Mouse (Mus musculus) MEL (cell line): ENCODE measurements at regions not wholly inside any gene's neighbourhood (a gene's known extent, or its start where the extent isn't known, plus 50 kb on each side); places are given as distances from the start of the nearest gene placed in this dataset.

Source experiments
- DNase-seq: peaks from one replicate; pipeline ENCODE4 v3.0.0; 2011; ENCODE audit warnings: low read depth, low spot score
- H3K27ac ChIP-seq: 2 replicates; pipeline ENCODE4 v1.5.1; 2012; ENCODE audit warnings: low read depth, mild to moderate bottlenecking, control low read depth, low read length, moderate library complexity; ENCODE audit not compliant: control insufficient read depth
- H3K27me3 ChIP-seq, 2 experiments: fragments of 150-350 bp in 1 of 2; sonication (generic) in 1 of 2; 2 replicates each; pipeline ENCODE4 v1.6.1; 2012; ENCODE audit warnings: low read length in 2 of 2, mild to moderate bottlenecking in 2 of 2, improper control_type of control experiment in 1 of 2, moderate library complexity in 1 of 2; ENCODE audit not compliant: insufficient read depth in 2 of 2, control insufficient read depth in 1 of 2
- H3K36me3 ChIP-seq, 2 experiments: 2 replicates each; pipeline ENCODE4 v1.6.1; 2012 to 2014; ENCODE audit warnings: low read length in 2 of 2, improper control_type of control experiment in 1 of 2, inconsistent platforms in 1 of 2, mild to moderate bottlenecking in 1 of 2; ENCODE audit not compliant: insufficient read depth in 2 of 2, control insufficient read depth in 1 of 2
- H3K4me1 ChIP-seq, 2 experiments: fragments of 150-350 bp in 1 of 2; sonication (generic) in 1 of 2; 2 replicates each; pipeline ENCODE4 v1.6.1; 2012; ENCODE audit warnings: low read length in 2 of 2, improper control_type of control experiment in 1 of 2, mild to moderate bottlenecking in 1 of 2; ENCODE audit not compliant: insufficient read depth in 2 of 2, control insufficient read depth in 1 of 2
- H3K4me3 ChIP-seq, 2 experiments: fragments of 150-350 bp in 1 of 2; sonication (generic) in 1 of 2; 2 replicates each; pipeline ENCODE4 v1.5.1; 2012; ENCODE audit warnings: low read depth in 2 of 2, low read length in 2 of 2, mild to moderate bottlenecking in 2 of 2, moderate library complexity in 2 of 2, control low read depth in 1 of 2, improper control_type of control experiment in 1 of 2; ENCODE audit not compliant: control insufficient read depth in 1 of 2, insufficient read depth in 1 of 2
- H3K79me2 ChIP-seq: 2 replicates; pipeline ENCODE4 v1.6.1; 2012; ENCODE audit warnings: mild to moderate bottlenecking, low read length, moderate library complexity; ENCODE audit not compliant: control insufficient read depth, poor library complexity, insufficient read depth
- H3K9ac ChIP-seq: 2 replicates; pipeline ENCODE4 v1.6.1; 2012; ENCODE audit warnings: low read depth, mild to moderate bottlenecking, control low read depth, low read length, moderate library complexity; ENCODE audit not compliant: control insufficient read depth, poor library complexity, severe bottlenecking
- H3K9me3 ChIP-seq: fragments of 150-350 bp; sonication (generic); replicated peaks from 2 replicates; pipeline ENCODE4 v1.6.1; 2012; ENCODE audit warnings: mild to moderate bottlenecking, low read length, improper control_type of control experiment, moderate library complexity; ENCODE audit not compliant: insufficient read depth
- CHD1 ChIP-seq: IDR thresholded peaks from 2 replicates; pipeline ENCODE4 v1.6.1; 2012; ENCODE audit warnings: low read depth, mild to moderate bottlenecking, inconsistent platforms, low read length, improper control_type of control experiment
- CTCF ChIP-seq, 3 experiments: IDR thresholded peaks in 2 of 3; conservative IDR thresholded peaks in 1 of 3; 2 replicates each; pipeline ENCODE4 v1.5.1; 2011 to 2012; ENCODE audit warnings: low read length in 3 of 3, low read depth in 2 of 3, mild to moderate bottlenecking in 2 of 3, improper control_type of control experiment in 1 of 3, inconsistent platforms in 1 of 3, mixed read lengths in 1 of 3, moderate library complexity in 1 of 3; ENCODE audit not compliant: control insufficient read depth in 1 of 3, insufficient read depth in 1 of 3, poor library complexity in 1 of 3, severe bottlenecking in 1 of 3
- E2F4 ChIP-seq: IDR thresholded peaks from 2 replicates; pipeline ENCODE4 v1.6.1; 2011; ENCODE audit warnings: low read depth, low read length, improper control_type of control experiment, borderline replicate concordance
- ELF1 ChIP-seq: IDR thresholded peaks from 2 replicates; pipeline ENCODE4 v1.6.1; 2014; ENCODE audit warnings: low read depth, mild to moderate bottlenecking, inconsistent platforms, low read length, improper control_type of control experiment, moderate library complexity
- EP300 ChIP-seq, 2 experiments: IDR thresholded peaks; 2 replicates each; pipeline ENCODE4 v1.6.1; 2011; ENCODE audit warnings: improper control_type of control experiment in 2 of 2, low read length in 2 of 2, low read depth in 1 of 2, mild to moderate bottlenecking in 1 of 2
- ETS1 ChIP-seq: IDR thresholded peaks from 2 replicates; pipeline ENCODE4 v1.6.1; 2012; ENCODE audit warnings: low read depth, mild to moderate bottlenecking, inconsistent platforms, low read length, improper control_type of control experiment, moderate library complexity
- GATA1 ChIP-seq: IDR thresholded peaks from 2 replicates; pipeline ENCODE4 v1.6.1; 2011; ENCODE audit warnings: low read depth, low read length, improper control_type of control experiment
- JUND ChIP-seq: IDR thresholded peaks from 2 replicates; pipeline ENCODE4 v1.6.1; 2011; ENCODE audit warnings: low read depth, mild to moderate bottlenecking, improper control_type of control experiment, low read length
- KAT2A ChIP-seq: conservative IDR thresholded peaks from 2 replicates; pipeline ENCODE4 v1.6.1; 2012; ENCODE audit warnings: low read depth, low read length, improper control_type of control experiment, inconsistent platforms
- MAX ChIP-seq: IDR thresholded peaks from 2 replicates; pipeline ENCODE4 v1.6.1; 2011; ENCODE audit warnings: low read length, improper control_type of control experiment
- MAZ ChIP-seq: IDR thresholded peaks from 2 replicates; pipeline ENCODE4 v1.6.1; 2012; ENCODE audit warnings: low read depth, mild to moderate bottlenecking, inconsistent platforms, low read length, improper control_type of control experiment
- MEF2A ChIP-seq: IDR thresholded peaks from 2 replicates; pipeline ENCODE4 v1.6.1; 2014; ENCODE audit warnings: low read depth, mild to moderate bottlenecking, inconsistent platforms, low read length, improper control_type of control experiment; ENCODE audit not compliant: poor library complexity, insufficient replicate concordance, severe bottlenecking; ENCODE audit errors: extremely low read depth
- MYB ChIP-seq: IDR thresholded peaks from 2 replicates; pipeline ENCODE4 v1.6.1; 2011; ENCODE audit warnings: mild to moderate bottlenecking, low read depth, low read length, improper control_type of control experiment
- MYC ChIP-seq: IDR thresholded peaks from 2 replicates; pipeline ENCODE4 v1.6.1; 2011; ENCODE audit warnings: low read depth, mild to moderate bottlenecking, low read length, improper control_type of control experiment, moderate library complexity
- NELFE ChIP-seq: IDR thresholded peaks from 2 replicates; pipeline ENCODE4 v1.6.1; 2011; ENCODE audit warnings: low read depth, low read length, improper control_type of control experiment
- RAD21 ChIP-seq: IDR thresholded peaks from 2 replicates; pipeline ENCODE4 v1.6.1; 2011; ENCODE audit warnings: mild to moderate bottlenecking, low read depth, low read length, improper control_type of control experiment
- RCOR1 ChIP-seq: IDR thresholded peaks from 2 replicates; pipeline ENCODE4 v1.6.1; 2012; ENCODE audit warnings: low read depth, mild to moderate bottlenecking, inconsistent platforms, low read length, improper control_type of control experiment
- SMC3 ChIP-seq: IDR thresholded peaks from 2 replicates; pipeline ENCODE4 v1.6.1; 2011; ENCODE audit warnings: low read depth, low read length, improper control_type of control experiment
- TAL1 ChIP-seq: IDR thresholded peaks from 2 replicates; pipeline ENCODE4 v1.6.1; 2012; ENCODE audit warnings: mild to moderate bottlenecking, inconsistent platforms, low read length, moderate library complexity, mixed read lengths
- TCF12 ChIP-seq: IDR thresholded peaks from 2 replicates; pipeline ENCODE4 v1.6.1; 2014; ENCODE audit warnings: low read depth, mild to moderate bottlenecking, inconsistent platforms, low read length, improper control_type of control experiment, moderate library complexity
- ZNF384 ChIP-seq: IDR thresholded peaks from 2 replicates; pipeline ENCODE4 v1.6.1; 2012; ENCODE audit warnings: low read depth, mild to moderate bottlenecking, inconsistent platforms, low read length, improper control_type of control experiment

GRCm38 (mm10) chr9:13913459-13913858 is 85.9 kb downstream of the Fam76b start:
- H3K36me3 ChIP-seq, result no peaks in the 10 kb centered on the region
- no peak overlapping the region for H3K27ac ChIP-seq
- no peak overlapping the region for H3K9ac ChIP-seq
- no peaks in the 10 kb centered on the region for H3K9me3 ChIP-seq
- H3K4me3 ChIP-seq, result no peak overlapping the region
- H3K27me3 ChIP-seq, result peaks cover 12 to 17% of the 10 kb centered on the region in 2 experiments
- H3K79me2 ChIP-seq, result no peaks in the 10 kb centered on the region
- no peak for DNase-seq
- no peaks in the 10 kb centered on the region for H3K4me1 ChIP-seq
- TF ChIP-seq TCF12 (no peak), NELFE (no peak), RAD21 (no peak), ZNF384 (no peak), MYC (no peak), MEF2A (no peak), MYB (no peak), KAT2A (no peak)

- Histone ChIP-seq H3K27ac (no peak overlapping the region), H3K27me3 (peaks cover 10 to 11% of the 10 kb centered on the region in 2 experiments), H3K9ac (no peak overlapping the region), H3K79me2 (no peaks in the 10 kb centered on the region), H3K9me3 (no peaks in the 10 kb centered on the region), H3K4me3 (no peak overlapping the region), H3K4me1 (no peaks in the 10 kb centered on the region), H3K36me3 (no peaks in the 10 kb centered on the region)
- DNase-seq, result no peak
- no peak for TF ChIP-seq SMC3
- no peak for TF ChIP-seq NELFE
- TF ChIP-seq MEF2A, result no peak
- no peak for TF ChIP-seq EP300 (IDR thresholded peaks at IDR 0.05; ENCODE audit: low read depth in 1 of 2, low read length in 2 of 2)
- TF ChIP-seq ETS1, result no peak
- TF ChIP-seq TCF12, result no peak
- TF ChIP-seq ELF1, result no peak
- no peak for TF ChIP-seq JUND
- TF ChIP-seq E2F4, result no peak
- no peak for TF ChIP-seq MAZ
- TF ChIP-seq MYC, result no peak
- TF ChIP-seq MAX, result no peak
- no peak for TF ChIP-seq TAL1
- TF ChIP-seq GATA1, result no peak
- TF ChIP-seq RCOR1, result no peak
- no peak for TF ChIP-seq CTCF (IDR thresholded peaks at IDR 0.05 in 2 of 3, conservative IDR thresholded peaks at IDR 0.05 in 1 of 3; ENCODE audit: control insufficient read depth in 1 of 3, insufficient read depth in 1 of 3, low read depth in 2 of 3, low read length in 3 of 3, poor library complexity in 1 of 3, severe bottlenecking in 1 of 3)
- no peak for TF ChIP-seq CHD1
Observed at GRCm38 (mm10) chr9:13914131-13914530, 86.6 kb downstream of the Fam76b start.
